Mouse (Mus musculus) forelimb bud, embryonic 11.5 days (tissue): ENCODE measurements around the gene Bex3.
A peak's percentile ranks its signal among the peaks of the same experiment; 100 is the strongest.
"Not testable (repeated sequence)": the region's sequence is repeated elsewhere in the genome, so short reads cannot be mapped to it uniquely, and the experiment has no call there.

Experiments
- DNase-seq: peaks from one replicate; pipeline ENCODE4 v3.0.0-alpha.2; 2012; ENCODE audit warnings: low read depth, low spot score

Bex3 gene

GRCm38 (mm10) chrX:136269743-136270392 lies at the start of gene Bex3:
Gene Bex3, plus strand, starts transcription at chrX:136270253.
- not testable (repeated sequence) for DNase-seq

GRCm38 (mm10) chrX:136223714-136224113 lies 46.3 kb upstream of the Bex3 start:
- no peak for DNase-seq

GRCm38 (mm10) chrX:136227768-136228167 lies 42.3 kb upstream of the Bex3 start:
- DNase-seq: peak; percentile 7

- DNase-seq: peak; percentile 7
These were observed 31.9 kb upstream of the Bex3 start for GRCm38 (mm10) chrX:136238118-136238517.

GRCm38 (mm10) chrX:136243181-136243580 lies 26.9 kb upstream of the Bex3 start:
- no peak for DNase-seq

- DNase-seq: peak; percentile 83
These were observed 25.4 kb upstream of the Bex3 start, which contains the start of gene Tceal9 for GRCm38 (mm10) chrX:136244574-136245229. Gene Tceal9, plus strand, starts transcription at chrX:136245079.

GRCm38 (mm10) chrX:136245521-136246071 lies 24.5 kb upstream of the Bex3 start:
- DNase-seq: peak; percentile 60

- no peak for DNase-seq
These were observed 21.2 kb upstream of the Bex3 start for GRCm38 (mm10) chrX:136248811-136249210.

- no peak for DNase-seq
These were observed 20.4 kb upstream of the Bex3 start for GRCm38 (mm10) chrX:136249671-136250070.

- DNase-seq: no peak
These were observed 17.9 kb upstream of the Bex3 start for GRCm38 (mm10) chrX:136252023-136252729.

- DNase-seq: no peak
These were observed 2.3 kb upstream of the Bex3 start for GRCm38 (mm10) chrX:136267720-136268119.

GRCm38 (mm10) chrX:136268173-136268572 lies 1.9 kb upstream of the Bex3 start:
- DNase-seq: no peak

- peak; percentile 44 for DNase-seq
These were observed 499 bp downstream of the Bex3 start for GRCm38 (mm10) chrX:136270393-136271111.

- DNase-seq: peak; percentile 8
These were observed 4.5 kb downstream of the Bex3 start for GRCm38 (mm10) chrX:136274542-136274941.

- DNase-seq: no peak
These were observed 5.3 kb downstream of the Bex3 start for GRCm38 (mm10) chrX:136275386-136275785.

GRCm38 (mm10) chrX:136277577-136277976 lies 7.5 kb downstream of the Bex3 start:
- DNase-seq: no peak

GRCm38 (mm10) chrX:136278401-136278800 lies 8.3 kb downstream of the Bex3 start:
- DNase-seq: no peak

- no peak for DNase-seq
These were observed 9.4 kb downstream of the Bex3 start for GRCm38 (mm10) chrX:136279410-136279809.

- peak; percentile 65 for DNase-seq
These were observed 20.8 kb downstream of the Bex3 start for GRCm38 (mm10) chrX:136290817-136291281.

- peak; percentile 25 for DNase-seq
These were observed 34.2 kb downstream of the Bex3 start for GRCm38 (mm10) chrX:136304295-136304694.

- no peak for DNase-seq
These were observed 36.1 kb downstream of the Bex3 start for GRCm38 (mm10) chrX:136306196-136306595.
